Mouse (Mus musculus): ENCODE data around the gene Apeh.

DNA sequence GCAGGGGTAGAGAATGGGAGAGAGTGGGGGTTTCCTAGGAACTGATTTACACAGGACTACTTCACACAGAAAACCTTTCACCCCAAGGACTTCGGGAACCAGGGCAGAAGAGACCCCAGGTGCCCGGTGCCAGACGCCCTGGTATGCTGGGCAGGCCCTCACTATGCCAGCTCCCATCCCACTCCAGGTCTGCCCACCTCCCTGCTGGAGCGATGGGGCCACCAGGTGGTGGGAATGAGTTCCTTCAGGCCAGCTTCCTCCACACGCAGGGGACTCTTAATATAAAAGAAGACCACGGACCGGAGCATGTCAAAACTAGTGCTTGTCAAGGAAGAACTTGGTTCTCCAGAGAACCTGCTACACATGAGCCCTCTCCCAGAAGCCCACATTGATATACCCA, 27.2 kb downstream of the Apeh start:
- no peak for TF ChIP-seq CTCF (IDR thresholded peaks at IDR 0.05; ENCODE audit: borderline replicate concordance, insufficient read depth, low read depth, low read length)
- no peak for TF ChIP-seq POLR2A (IDR thresholded peaks at IDR 0.05; ENCODE audit: borderline replicate concordance, insufficient read depth, low read length)
